Mouse (Mus musculus): ENCODE measurements around the gene Katna1.

DNA sequence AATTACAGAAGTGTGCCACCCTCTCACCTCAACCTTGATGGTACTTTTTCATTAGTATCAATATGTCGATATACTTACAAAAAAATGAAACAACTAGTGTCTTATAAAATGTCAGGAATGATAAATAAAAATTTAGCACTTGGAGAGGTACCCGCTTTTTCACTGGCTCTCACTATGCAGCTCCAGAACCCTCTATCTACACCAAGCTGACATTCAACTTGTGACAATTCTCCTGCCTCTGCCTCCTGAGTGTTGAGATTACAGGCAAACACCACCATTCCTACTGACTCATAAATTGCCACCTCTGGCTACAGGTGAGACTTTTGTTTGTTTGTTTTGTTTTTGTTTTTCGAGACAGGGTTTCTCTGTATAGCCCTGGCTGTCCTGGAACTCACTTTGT, 55.4 kb downstream of the Katna1 start:
- no peak for TF ChIP-seq POLR2A (IDR thresholded peaks at IDR 0.05; ENCODE audit: control insufficient read depth, low read depth, low read length)
- no peak for TF ChIP-seq CTCF (IDR thresholded peaks at IDR 0.05; ENCODE audit: control insufficient read depth, insufficient read depth, insufficient replicate concordance, low read depth, low read length)
